Mouse (Mus musculus) monocyte, adult 2 months (primary cell): ENCODE data around the gene Tssk4.

Experiments used
- DNase-seq, 2 experiments: peaks; one replicate each; pipeline ENCODE4 v3.0.0; 2022; ENCODE audit warnings: low spot score in 2 of 2, low read depth in 1 of 2

Tssk4 gene

GRCm38 (mm10) chr14:55643060-55643907 lies 6.7 kb upstream of the Tssk4 start, which contains the start of gene Tm9sf1:
TSS of gene Tm9sf1 (minus strand) at chr14:55643806.
- DNase-seq = peak; percentile 67 to 85

- no peak for DNase-seq
These were observed 5.6 kb upstream of the Tssk4 start for GRCm38 (mm10) chr14:55644261-55644888.

GRCm38 (mm10) chr14:55651528-55651927 lies 1.5 kb downstream of the Tssk4 start:
- DNase-seq = no peak

- DNase-seq = no peak
These were observed 7.0 kb downstream of the Tssk4 start for GRCm38 (mm10) chr14:55656935-55657334.

- DNase-seq = no peak
These were observed 8.0 kb downstream of the Tssk4 start for GRCm38 (mm10) chr14:55658011-55658410.

DNA sequence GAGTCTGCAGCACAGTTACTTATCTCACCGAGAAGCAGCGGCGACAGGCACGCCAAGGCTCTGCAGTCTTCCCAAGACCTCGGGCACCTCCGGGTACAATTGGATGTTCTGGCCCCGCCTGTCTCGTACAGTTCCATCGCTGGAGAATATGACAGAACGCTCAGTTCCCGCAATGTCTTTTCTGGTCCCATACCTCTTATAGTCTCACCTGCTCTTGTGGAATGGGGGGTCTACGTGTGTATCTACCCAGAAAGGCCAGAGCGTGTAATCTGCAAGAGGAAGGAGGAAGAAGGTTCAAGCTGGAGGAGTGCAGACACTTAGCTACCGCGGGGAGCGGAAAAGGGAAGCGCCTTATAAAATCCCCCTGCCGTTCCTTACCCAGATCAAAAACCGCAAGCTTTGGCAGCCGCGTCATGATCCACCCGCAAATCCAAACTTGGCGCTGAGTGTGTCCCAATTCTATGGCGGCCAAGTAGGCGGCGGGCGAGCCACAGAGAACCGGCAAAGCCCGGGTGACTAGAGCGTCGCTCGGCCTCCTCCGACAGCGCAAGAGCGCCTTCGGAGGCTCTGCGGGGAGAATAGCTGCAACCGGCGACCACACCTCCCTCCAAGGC lies 10.1 kb downstream of the Tssk4 start, which contains the start of gene Mdp1:
Mdp1 (minus strand) TSS at position 549 of the 614 bp plus-strand sequence.
- peak; percentile 47 to 69 for DNase-seq

DNA sequence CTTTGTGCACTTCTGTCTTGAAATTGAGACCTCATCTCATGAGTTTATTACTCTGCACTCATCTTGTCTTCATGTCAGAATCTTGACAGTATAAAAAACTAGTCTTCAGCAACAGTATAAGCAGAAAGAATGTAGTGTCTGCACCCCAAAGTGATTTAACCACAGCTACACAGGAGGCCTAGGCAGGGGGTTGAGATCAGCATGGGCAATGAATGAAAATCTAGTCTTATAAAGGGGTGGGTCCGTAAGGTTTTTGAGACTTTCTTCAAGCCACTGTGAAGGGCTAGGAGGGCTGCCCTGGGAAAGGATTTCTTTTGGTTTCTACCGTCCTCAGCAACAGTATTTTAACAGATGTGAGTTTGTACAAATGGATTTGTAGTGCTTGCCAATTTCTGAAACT lies 10.7 kb downstream of the Tssk4 start:
- DNase-seq = no peak

- DNase-seq = no peak
These were observed 21.5 kb downstream of the Tssk4 start for GRCm38 (mm10) chr14:55671486-55671832.

- peak; percentile 79 to 85 for DNase-seq
These were observed 22.1 kb downstream of the Tssk4 start, which contains the start of the genes Gmpr2 and Nedd8 for GRCm38 (mm10) chr14:55671833-55672740. TSS of gene Gmpr2 (plus strand) at chr14:55671941. TSS of gene Nedd8 (minus strand) at chr14:55672124.

DNA sequence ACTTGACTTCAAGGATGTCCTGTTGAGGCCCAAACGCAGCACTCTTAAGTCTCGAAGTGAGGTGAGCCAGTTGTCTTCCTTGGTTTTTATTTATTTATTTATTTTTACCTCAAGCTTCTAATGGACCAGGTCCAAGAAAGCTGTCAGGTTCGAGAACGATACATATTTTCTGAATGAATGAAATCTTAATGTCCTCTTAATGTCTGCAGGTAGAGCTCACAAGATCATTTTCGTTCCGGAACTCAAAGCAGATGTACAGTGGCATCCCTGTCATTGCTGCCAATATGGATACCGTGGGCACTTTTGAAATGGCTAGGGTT lies 22.7 kb downstream of the Tssk4 start:
- DNase-seq = no peak

DNA sequence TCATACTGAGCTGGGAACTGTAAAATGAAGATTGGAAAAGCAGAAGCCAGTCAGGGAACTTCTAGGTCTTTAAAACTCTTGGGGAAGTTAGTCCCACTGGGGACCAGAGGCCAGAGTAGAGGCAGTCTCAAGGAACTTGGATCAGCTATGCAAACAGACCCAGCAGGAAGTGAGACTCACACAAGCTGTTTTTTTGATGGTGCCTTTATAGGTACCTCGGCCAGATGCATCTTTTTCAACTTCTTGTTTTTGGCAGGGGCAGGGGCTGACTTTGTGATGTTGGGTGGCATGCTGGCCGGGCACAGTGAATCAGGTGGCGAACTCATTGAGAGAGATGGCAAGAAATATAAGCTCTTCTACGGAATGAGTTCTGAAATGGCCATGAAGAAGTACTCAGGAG lies 27.6 kb downstream of the Tssk4 start:
- DNase-seq = no peak

- peak; percentile 84 to 94 for DNase-seq
These were observed 31.5 kb downstream of the Tssk4 start, which contains the start of gene Tinf2 for GRCm38 (mm10) chr14:55681160-55682117. TSS of gene Tinf2 (minus strand) at chr14:55681820.

GRCm38 (mm10) chr14:55682118-55682493 lies 32.1 kb downstream of the Tssk4 start:
- no peak for DNase-seq

- DNase-seq = no peak
These were observed 39.4 kb downstream of the Tssk4 start for GRCm38 (mm10) chr14:55689433-55689832.

DNA sequence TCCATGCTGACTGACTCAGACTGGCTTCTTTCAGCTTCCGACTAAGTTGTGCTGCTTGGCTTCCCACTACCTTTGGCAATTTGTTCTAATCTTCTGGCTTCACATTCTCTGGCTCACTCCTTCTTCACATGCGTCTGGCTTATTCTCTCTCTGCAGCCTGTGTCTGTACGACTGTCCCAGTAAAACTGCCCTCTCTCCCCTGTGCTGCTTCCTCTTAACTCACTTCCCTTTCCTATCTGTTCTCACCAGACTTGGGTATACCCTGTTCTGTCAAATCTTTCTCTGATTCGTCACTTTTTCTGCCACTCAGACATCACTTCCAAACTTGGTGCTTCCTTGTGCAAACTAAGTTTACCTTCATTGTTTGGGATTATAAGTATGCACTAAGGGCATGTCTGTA lies 47.2 kb downstream of the Tssk4 start:
- peak in 1 of 2 experiments; percentile 20 for DNase-seq

DNA sequence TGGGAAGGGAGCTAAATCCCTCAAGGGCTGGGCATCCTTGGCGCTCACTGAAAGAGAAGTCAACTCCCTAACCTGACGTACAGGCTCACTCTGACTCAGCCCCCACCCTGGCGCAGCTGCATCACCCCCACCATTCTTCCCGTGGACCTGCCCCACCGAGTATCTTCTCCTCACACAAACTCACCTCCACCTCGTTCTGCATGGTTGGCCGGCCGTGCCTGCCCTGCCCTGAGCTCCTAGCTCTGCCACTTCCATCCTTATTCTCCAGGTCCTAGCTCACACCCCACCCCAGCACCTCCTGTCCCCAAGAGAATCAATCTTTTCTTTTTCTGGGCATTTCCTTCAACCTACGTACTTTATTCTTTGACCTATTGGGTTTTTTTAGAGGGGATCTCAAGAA lies 51.1 kb downstream of the Tssk4 start:
- no peak for DNase-seq
